Mouse (Mus musculus) v-Abl transformed pro-B cells (cell line): Measurements from ENCODE around the gene Zfp319.

ENCODE experiments used
- in situ Hi-C, 2 experiments: fragments of 400-800 bp; cut with MboI; formaldehyde crosslinking; loops; one replicate each; pipeline ENCODE4 v1.15.1; 2025; ENCODE audit not compliant: unreplicated experiment in 2 of 2

Gene Zfp319

DNA sequence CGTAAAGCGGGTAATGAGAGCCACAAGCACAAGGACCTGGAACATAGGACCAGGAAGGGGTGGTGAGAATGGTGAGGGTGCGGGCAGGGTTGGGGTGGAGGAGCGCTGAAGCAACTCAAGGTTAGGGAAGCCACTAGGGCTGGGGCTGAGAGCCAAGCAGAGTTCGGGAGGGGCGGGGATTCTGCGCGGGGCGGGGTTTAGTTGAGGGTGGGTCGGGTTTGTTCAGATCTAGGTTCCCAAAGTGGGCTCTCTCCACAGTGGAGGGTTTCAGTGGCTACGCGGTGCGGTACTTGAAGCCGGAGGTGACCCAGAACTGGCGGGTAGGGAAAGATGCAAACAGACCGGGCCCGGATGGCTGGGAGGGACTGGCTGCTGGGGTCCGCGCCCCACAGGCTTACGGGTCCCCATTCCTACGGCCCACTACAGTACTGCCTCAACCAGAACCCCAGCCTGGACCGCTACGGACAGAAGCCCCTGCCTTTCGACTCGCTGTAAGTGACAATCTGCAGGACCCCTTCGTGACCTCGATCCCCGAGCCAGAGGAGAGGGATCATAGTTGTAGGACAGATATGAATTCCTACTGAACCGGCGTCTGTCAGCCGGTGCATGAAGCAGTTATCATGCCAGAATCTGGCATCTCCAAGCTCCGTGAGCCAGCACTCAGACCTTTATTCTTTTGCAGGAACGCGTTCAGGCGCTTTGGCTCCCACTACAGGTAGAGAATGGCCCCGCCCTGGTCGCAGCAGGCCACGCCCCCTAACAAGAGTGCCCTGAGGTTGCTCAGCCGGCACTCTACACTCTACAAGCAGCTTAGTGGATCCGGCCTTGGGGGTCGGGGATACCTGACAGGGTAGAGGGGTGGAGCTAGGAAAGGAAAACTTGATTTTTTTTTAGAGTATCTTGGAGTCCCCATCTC, 11.3 kb downstream of the Zfp319 start:
- in situ Hi-C loops: loop anchor here in 1 of 2 experiments (10.0 kb wide), 1 partner anchor 376 kb away; no protein-coding TSS in a partner anchor

DNA sequence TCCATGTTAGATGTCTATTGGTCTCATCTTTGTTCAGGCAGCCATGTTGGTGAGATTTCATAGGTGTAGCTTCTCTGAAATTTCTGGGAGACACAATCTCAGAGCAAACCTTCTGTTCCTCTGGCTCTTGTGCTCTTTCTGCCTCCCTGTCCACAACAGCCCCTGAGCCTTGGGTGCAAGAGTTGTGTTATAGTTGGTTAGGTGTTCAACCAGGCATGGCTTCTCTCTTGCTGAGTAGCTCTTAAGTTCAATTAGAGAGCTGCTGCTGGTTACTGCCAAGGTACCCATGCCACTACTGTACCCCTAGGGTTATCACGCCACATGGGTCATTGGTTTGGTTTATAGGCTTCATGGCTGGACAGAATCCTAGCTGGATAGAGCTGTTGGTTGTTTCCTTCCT, 16.4 kb downstream of the Zfp319 start:
- in situ Hi-C loops: no loop called here

DNA sequence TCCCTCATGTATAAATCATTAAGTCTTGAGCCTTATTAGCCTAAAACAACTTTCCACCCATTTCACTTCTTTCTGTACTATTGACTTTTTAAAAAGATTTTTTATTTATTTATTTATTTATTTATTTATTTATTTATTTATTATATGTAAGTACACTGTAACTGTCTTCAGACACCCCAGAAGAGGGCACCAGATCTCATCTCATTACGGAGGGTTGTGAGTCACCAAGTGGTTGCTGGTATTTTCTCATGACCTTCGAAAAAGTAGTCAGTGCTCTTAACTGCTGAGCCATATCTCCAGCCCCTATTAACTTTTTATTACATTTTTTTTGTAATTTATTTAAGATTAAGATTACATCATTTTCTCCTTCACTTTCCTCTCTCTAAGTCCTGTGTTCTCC, 17.0 kb downstream of the Zfp319 start:
- in situ Hi-C loops: no loop called here

DNA sequence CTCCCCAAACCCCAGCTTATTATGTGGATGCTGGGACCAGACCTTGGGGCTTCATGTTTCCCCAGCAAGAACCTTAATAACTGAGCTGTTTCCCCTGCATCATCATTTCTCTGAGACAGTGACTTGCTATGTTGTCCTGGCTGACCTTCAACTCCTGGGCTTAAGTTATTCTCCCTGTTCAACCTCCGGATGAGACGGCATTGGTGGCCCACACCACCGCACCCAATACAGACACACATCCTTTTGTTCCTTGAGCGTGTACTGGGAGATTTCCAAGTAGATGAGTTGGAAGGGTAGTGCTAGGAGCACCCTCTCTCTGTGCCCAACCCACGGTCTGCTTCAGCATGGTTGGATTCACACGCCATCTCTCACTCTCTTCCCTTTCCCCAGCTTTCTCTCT, 17.9 kb downstream of the Zfp319 start:
- in situ Hi-C loops: no loop called here

DNA sequence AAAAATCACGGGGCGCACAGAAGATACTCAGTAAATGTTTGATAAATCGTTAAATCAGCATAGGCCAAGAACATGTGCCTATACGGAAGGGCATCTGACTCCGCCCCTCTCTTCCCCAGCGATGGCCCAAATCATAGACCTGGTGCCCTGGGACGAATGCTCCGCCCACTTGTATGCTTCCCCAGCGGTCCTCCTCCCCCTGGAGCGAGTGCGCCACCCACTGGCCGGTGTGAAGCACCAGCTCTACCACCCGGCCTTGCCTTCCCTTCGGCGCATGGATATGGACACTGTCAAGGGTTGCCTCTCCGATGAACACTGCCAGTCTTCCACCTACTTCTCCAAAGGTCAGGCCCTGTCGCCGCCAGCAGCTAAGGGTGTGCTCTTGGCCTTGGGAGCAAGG, 18.9 kb downstream of the Zfp319 start:
- in situ Hi-C loops: no loop called here

GRCm38 (mm10) chr8:95310342-95310970, 21.3 kb downstream of the Zfp319 start, which contains the start of gene Tepp:
TSS of gene Tepp (plus strand) at chr8:95310566.
- in situ Hi-C loops: no loop called here

GRCm38 (mm10) chr8:95306431-95306830, 25.3 kb downstream of the Zfp319 start, which contains the start of gene Cngb1:
TSS of gene Cngb1 (minus strand) at chr8:95306585.
- in situ Hi-C loops: loop anchor here (5.0 to 10.0 kb wide), 2 partner anchors 54 to 362 kb away; no protein-coding TSS in a partner anchor

GRCm38 (mm10) chr8:95305526-95305925, 26.2 kb downstream of the Zfp319 start:
- in situ Hi-C loops: loop anchor here (5.0 to 10.0 kb wide), 2 partner anchors 53 to 361 kb away; no protein-coding TSS in a partner anchor

DNA sequence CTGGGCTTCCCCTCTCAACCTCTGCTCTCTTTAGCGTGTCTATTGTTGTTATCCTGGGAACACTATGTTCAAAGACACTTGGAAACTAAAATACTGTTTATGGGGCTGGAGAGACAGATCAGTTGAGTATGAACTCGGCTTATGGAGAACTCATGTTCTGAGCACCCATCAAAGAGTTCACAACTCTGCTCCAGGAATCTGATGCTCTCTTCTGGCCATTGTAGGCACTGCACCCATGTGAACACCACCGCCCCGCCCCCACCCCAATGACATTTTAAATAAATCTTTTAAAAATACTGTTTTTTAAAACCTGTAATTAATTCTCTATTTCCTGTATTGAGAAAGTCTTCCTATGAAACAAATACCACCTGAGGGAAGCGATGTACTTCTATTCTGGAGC, 29.3 kb downstream of the Zfp319 start:
- in situ Hi-C loops: loop anchor here in 1 of 2 experiments (10.0 kb wide), 1 partner anchor 358 kb away; no protein-coding TSS in a partner anchor

DNA sequence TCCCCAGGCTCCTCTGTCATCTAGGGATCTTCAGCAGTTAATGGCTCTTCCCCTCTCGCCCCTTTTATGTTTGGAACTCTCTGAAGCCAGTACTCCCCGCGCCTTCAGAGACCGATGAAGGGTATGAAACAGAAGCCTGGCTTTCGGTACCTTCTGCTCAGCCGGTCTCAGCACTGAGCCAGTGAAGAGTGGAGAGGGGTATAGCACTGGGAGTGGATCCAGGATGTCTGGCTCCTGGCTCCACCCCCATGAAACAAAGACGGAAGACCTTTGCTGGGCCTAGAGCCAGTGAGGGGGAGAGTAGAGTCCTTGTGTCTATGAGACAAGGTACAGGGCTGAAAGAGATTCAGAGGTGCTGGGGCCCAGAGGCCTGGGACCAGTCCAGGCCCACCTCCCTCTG, 37.9 kb downstream of the Zfp319 start:
- in situ Hi-C loops: no loop called here

DNA sequence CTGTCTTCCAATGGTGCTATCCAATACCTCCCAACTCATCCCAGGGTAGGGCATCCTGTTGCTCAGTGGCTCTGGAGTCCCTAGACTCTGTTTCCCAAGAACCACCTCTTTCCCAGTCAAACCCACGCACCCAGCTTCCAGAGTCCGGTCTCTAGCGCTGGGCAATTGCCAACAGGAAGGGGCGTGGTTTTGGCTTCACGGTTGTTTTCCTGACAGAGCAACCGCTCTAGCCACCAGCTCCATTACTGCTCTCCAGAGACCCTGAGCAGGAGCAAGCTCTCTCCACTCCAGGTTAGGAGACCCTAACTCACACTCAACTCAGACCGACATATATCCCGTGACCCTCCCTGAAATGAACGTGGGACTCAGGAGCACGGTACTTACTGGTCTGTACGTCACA, 38.6 kb downstream of the Zfp319 start:
- in situ Hi-C loops: no loop called here

- in situ Hi-C loops: no loop called here
These were observed 42.6 kb downstream of the Zfp319 start for GRCm38 (mm10) chr8:95289066-95289650.

DNA sequence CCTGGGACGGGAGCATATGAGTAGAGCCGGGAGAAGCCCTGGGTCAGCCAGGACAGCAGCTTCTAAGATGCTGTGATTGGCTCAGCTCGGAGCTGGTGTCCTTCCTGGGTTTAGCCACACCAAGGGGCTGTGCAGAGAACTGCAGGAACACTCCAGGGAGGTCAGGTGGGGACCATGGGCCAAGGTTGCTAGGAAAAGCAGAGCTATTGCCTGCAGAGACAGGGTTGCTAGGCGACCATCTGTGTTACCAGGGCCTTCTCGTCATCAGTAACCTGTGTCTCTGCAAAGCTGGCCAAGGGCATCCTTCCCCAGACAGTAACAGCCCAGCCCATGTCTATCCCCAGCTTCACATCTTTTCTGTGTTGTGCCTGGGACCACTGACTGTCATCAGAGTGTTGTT, 50.3 kb downstream of the Zfp319 start:
- in situ Hi-C loops: no loop called here
